Mouse (Mus musculus) cerebellum, adult 2 months (tissue): ENCODE data around the gene Zfp462. TPM values are rescaled to one million over a fixed set of nuclear protein-coding genes. Genes with fewer than 3 reads are reported as not detected.

Experiments used
- DNase-seq, 2 experiments: peaks; one replicate each; pipeline ENCODE4 v3.0.0; 2021
- H3K27ac ChIP-seq: fragments of 200-500 bp; 2 replicates; pipeline ENCODE4 v1.5.1; 2012; ENCODE audit warnings: low read length, control low read depth, inconsistent platforms; ENCODE audit not compliant: insufficient read depth
- H3K27me3 ChIP-seq: fragments of 200-500 bp; 2 replicates; pipeline ENCODE4 v1.6.1; 2012; ENCODE audit warnings: inconsistent platforms, mild to moderate bottlenecking, low read length, moderate library complexity; ENCODE audit not compliant: control insufficient read depth, insufficient read depth
- H3K4me1 ChIP-seq: fragments of 200-500 bp; 2 replicates; pipeline ENCODE4 v1.6.1; 2011; ENCODE audit warnings: low read length; ENCODE audit not compliant: control insufficient read depth, insufficient read depth
- H3K4me3 ChIP-seq: fragments of 200-500 bp; replicated peaks from 2 replicates; pipeline ENCODE3; 2011; ENCODE audit warnings: mild to moderate bottlenecking, low read depth, low read length, control low read depth; ENCODE audit not compliant: insufficient read depth
- CTCF ChIP-seq: fragments of 200-500 bp; IDR thresholded peaks from 2 replicates; pipeline ENCODE4 v1.5.1; 2011; ENCODE audit warnings: low read depth, mild to moderate bottlenecking, control low read depth, low read length, moderate library complexity, borderline replicate concordance; ENCODE audit not compliant: insufficient read depth
- POLR2A ChIP-seq: fragments of 200-500 bp; IDR thresholded peaks from 2 replicates; pipeline ENCODE4 v1.6.1; 2011; ENCODE audit warnings: low read length, control low read depth, borderline replicate concordance; ENCODE audit not compliant: insufficient read depth
- WGBS: fragments of 180-500 bp; shearing (Covaris S2); methylation state at CpG from one replicate; pipeline ENCODE4 v1.1.7; 2018; 5-methylcytosine and 5-hydroxymethylcytosine counted together
- polyA plus RNA-seq: library from polyadenylated mRNA; depleted of rRNA; stranded (reverse); fragments of >200 nt; gene quantifications from 2 replicates; pipeline ENCODE4 v1.2.3, GENCODE M21; 2012

Zfp462 gene
- polyA plus RNA-seq, 1 experiment = 15.9 TPM

- DNase-seq = no peak
- TF ChIP-seq CTCF (no peak), POLR2A (no peak)
- WGBS = 82% methylated on average over 7 of the region's 7 CpGs
- Histone ChIP-seq H3K4me1 (peaks cover 6% of the 10 kb centered on the region), H3K4me3 (no peak overlapping the region), H3K27ac (no peak overlapping the region), H3K27me3 (no peaks in the 10 kb centered on the region)
Observed at GRCm38 (mm10) chr4:54963551-54963950, 18.7 kb downstream of the Zfp462 start.

GRCm38 (mm10) chr4:54965169-54965695, 20.4 kb downstream of the Zfp462 start:
- TF ChIP-seq POLR2A (no peak), CTCF (no peak)
- H3K27me3 ChIP-seq = no peaks in the 10 kb centered on the region
- no peak overlapping the region for H3K27ac ChIP-seq
- no peak for DNase-seq
- H3K4me3 ChIP-seq = no peak overlapping the region
- peaks cover 12% of the 10 kb centered on the region for H3K4me1 ChIP-seq
- 84% methylated on average over 9 of the region's 9 CpGs for WGBS

GRCm38 (mm10) chr4:54966161-54966806, 21.4 kb downstream of the Zfp462 start:
- peak; percentile 40 to 43 for DNase-seq
- H3K27ac ChIP-seq = no peak overlapping the region; the same call in 1 of the 2 replicates
- peaks cover 15% of the 10 kb centered on the region for H3K4me1 ChIP-seq
- H3K4me3 ChIP-seq = peak overlapping the region; percentile 40
- H3K27me3 ChIP-seq = no peaks in the 10 kb centered on the region
- no peak for TF ChIP-seq POLR2A
- no peak for TF ChIP-seq CTCF
- 47% methylated on average over 17 of the region's 17 CpGs for WGBS

GRCm38 (mm10) chr4:54967166-54967565, 22.3 kb downstream of the Zfp462 start:
- Histone ChIP-seq H3K27me3 (no peaks in the 10 kb centered on the region), H3K4me3 (no peak overlapping the region), H3K27ac (no peak overlapping the region), H3K4me1 (peaks cover 22% of the 10 kb centered on the region)
- TF ChIP-seq CTCF (no peak), POLR2A (no peak)
- WGBS = 90% methylated on average over 4 of the region's 4 CpGs
- no peak for DNase-seq

GRCm38 (mm10) chr4:54967721-54968120, 22.9 kb downstream of the Zfp462 start:
- peaks cover 24% of the 10 kb centered on the region for H3K4me1 ChIP-seq
- no peaks in the 10 kb centered on the region for H3K27me3 ChIP-seq
- no peak overlapping the region for H3K4me3 ChIP-seq
- H3K27ac ChIP-seq = no peak overlapping the region
- DNase-seq = no peak
- 72% methylated on average over 5 of the region's 5 CpGs for WGBS
- TF ChIP-seq CTCF (no peak), POLR2A (no peak)

GRCm38 (mm10) chr4:54969671-54970295, 24.9 kb downstream of the Zfp462 start:
- Histone ChIP-seq H3K27me3 (no peaks in the 10 kb centered on the region), H3K4me3 (no peak overlapping the region), H3K27ac (no peak overlapping the region), H3K4me1 (peaks cover 24% of the 10 kb centered on the region)
- whole genome bisulfite sequencing = 74% methylated on average over 12 of the region's 12 CpGs
- TF ChIP-seq CTCF = no peak
- TF ChIP-seq POLR2A = no peak
- DNase-seq = no peak

GRCm38 (mm10) chr4:54971386-54971785, 26.5 kb downstream of the Zfp462 start:
- H3K27ac ChIP-seq = no peak overlapping the region
- TF ChIP-seq CTCF = no peak
- no peak for TF ChIP-seq POLR2A
- WGBS = 52% methylated on average over 3 of the region's 3 CpGs

GRCm38 (mm10) chr4:54972096-54972495, 27.2 kb downstream of the Zfp462 start:
- Histone ChIP-seq H3K27me3 (no peaks in the 10 kb centered on the region), H3K27ac (no peak overlapping the region), H3K4me1 (peaks cover 18% of the 10 kb centered on the region; the same call in 1 of the 2 replicates), H3K4me3 (no peak overlapping the region)
- 65% methylated on average over 4 of the region's 4 CpGs for WGBS
- DNase-seq = peak in 1 of 2 experiments; percentile 47
- no peak for TF ChIP-seq POLR2A
- TF ChIP-seq CTCF = no peak

More at GRCm38 (mm10) chr4:54971386-54971785, 26.5 kb downstream of the Zfp462 start:
- peaks cover 18% of the 10 kb centered on the region for H3K4me1 ChIP-seq
- H3K4me3 ChIP-seq = no peak overlapping the region
- DNase-seq = no peak
- no peaks in the 10 kb centered on the region for H3K27me3 ChIP-seq
